Mouse (Mus musculus) A20 (cell line): ENCODE data around the gene Frmd4b.
A peak's percentile ranks its signal among the peaks of the same experiment; 100 is the strongest.

Source experiments
- DNase-seq: peaks from one replicate; pipeline ENCODE4 v3.0.0-alpha.2; 2011; ENCODE audit warnings: low read depth, low spot score

Gene Frmd4b

DNA sequence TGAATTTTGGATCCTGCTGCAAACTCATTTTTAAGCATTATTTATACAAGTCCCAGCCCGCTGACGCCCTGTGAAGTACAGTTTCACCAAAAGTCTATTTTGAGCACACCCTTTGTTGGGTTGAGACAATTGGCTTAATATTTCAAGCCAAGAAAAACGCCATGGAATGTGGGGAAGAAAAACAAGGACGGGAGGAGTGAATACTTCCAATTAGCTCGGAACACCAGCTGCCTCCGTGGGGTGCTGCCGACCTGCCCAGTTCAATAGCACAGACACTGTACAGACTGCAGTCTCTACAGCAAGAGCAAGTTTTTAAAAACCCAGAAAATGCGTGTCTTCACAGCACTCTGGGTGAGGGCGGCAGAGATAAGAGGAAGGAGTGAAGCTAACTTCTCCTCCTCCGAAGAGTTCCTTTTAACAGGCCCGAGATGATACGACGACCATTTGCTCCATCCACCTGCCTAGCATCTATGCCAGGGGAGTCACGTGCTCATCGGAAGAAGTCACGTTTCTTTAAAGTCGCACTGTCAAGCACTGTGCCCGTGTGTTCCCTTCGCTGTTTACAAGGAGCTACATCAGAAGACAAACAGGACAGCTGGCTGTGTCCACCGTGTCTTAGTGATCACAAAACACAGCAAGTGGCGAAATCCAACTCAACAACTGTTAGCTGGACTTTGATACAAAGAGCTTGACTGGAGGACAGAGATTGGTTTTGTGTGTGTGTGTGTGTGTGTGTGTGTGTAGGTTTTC is 326.0 kb downstream of the Frmd4b start:
- DNase-seq = no peak

DNA sequence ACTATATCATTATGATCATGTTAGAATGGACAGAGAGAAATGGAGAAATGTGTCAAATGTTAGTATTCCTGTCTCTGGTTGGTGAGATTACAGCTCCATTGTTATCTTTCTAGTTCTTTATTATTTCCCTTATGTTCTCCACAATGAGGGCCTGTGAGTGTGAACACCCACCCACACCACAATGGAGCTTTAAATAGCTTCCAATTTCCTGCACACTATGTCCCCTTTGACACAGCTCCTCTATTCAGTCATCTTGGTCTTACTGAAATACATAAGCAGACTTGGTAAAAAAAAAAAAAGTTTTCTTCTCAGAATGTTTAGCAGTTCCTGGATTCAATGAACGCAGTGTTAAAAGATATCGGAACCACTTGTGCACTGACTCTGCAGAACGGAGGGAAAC is 326.7 kb downstream of the Frmd4b start:
- DNase-seq = no peak

DNA sequence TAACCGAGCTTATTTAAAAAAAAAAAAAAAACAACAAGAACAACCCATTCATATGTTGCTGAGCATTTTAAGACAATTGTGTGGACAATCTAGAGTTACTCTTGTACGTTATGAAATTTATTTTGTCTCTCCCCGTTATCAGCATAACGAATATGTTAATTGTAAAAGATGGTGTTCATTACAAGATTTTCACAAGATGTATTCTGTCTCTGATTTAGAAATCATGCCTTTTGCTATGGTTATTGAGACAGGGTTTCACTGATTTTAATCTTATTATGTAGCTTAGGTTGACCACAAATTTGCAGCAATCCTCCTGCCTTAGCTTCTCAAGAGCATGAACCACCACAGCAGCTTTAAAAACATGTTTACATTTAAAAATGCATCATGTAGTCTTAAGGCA is 327.5 kb downstream of the Frmd4b start:
- DNase-seq = no peak

DNA sequence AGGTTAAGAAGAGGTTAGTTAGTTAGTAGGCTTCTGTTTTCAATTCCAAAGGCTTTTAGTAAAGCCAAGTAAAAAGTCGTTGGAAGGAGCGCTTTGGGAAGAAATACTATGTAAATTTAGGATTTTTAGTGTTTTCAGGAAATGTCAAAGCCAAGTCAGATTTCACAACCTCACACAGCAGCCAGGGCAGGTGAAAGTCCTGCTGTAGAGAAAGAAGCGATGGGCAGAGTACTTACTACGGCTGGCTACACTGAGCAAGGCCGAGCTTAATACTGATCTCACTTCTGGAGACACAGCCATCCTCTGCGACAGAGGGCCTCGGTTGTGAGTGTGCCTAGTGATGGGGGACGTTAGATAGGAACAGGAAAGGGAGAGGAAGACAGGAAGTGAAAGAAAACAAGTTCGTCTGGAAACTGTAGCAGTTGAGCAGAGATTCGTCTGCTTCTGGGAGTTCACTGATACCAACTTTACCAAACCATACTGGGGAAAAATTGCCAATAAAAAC is 328.0 kb downstream of the Frmd4b start:
- no peak for DNase-seq

DNA sequence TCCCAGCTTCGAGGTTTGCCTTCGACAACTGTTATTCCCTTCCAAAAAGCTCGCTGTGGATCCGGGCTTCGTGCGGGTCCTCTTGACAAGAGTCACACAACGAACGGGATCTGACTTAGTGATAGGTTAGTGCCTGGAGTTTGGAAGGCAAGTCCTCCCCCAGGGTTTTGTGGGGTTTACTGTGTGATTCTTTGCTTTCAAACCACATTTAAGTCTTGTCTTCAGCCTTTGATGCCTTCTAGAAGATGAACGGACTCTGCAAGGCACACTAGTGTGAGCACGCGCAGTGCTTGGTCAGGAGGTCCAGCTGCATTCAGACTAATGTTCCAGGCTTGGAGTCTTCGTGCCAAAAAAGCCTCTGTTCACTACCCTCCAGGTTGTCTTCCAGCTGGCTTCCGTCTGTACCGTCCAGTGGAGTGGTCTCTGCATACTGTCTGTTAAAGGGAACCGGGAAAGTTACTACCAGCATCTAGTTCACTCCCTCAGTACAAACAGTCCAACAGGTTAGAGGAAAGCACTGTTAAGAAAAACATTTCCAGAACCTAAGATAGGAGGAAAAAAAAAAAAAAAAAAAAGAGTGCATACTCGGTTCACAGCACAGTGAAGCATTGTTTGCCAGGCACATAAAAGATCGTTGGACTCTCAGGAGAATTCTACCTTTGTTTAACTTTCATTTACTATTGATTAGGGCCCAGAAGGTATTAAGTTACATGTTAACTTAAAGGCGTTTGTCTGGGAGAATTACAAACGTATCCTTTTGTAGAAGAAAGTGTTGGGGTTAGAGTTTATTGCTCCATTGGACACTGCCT is 329.1 kb downstream of the Frmd4b start:
- DNase-seq = no peak

DNA sequence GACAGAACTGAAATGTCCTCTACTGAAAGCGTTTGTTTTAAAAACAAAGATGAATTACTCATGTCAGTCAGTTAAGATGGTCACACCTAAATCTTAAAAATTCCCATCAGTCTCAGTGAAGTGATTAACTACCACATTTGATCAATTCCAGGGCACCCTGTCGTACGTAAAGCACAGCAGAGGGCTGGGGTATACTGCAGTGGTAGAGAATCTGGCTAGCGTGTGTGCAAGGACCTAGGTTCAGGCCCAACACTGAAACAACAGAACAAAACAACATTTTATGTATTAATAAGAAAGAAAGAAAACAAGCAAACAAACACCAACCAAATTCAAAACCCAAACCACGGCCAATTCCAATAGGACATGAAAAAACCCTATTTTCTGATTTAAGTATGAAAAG is 331.0 kb downstream of the Frmd4b start:
- no peak for DNase-seq

DNA sequence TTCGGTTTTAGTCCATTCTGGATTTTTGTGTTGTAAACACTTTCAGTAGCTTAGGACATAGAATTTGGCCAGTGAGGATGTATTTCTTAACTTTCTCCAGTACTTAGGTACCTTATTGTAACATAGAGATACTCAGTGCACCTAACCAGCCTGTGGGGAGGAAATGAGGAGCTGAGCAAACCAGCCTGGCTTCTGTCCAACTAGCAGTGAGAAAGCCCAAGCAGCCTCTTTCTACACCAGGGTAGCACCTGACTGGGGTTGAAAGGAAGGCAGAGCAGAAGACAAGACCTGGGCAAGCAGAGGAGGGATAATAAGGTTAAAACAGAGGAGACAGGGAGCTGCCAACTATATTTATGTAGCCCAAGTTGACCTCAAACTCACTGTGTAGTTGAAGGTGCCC is 333.7 kb downstream of the Frmd4b start:
- no peak for DNase-seq

DNA sequence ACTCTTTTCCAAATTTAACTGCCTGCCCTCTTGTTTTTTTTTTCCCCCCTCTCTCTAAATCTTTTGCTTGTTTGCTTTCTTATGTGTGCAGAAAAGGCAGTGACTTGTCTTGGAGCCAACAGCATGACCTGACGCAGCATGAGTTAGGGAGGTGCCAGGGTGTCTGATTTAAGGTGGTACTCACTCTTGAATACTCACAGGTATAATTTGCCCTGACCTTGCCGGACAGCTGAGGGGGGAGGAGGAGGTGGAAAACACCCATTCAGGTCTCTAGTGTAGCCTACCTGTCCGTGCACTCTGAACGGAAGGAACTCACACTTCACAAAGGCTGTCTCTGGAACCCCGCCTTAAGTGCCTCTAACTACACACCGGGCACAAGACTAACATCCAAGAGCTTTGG is 338.5 kb downstream of the Frmd4b start:
- DNase-seq = no peak

DNA sequence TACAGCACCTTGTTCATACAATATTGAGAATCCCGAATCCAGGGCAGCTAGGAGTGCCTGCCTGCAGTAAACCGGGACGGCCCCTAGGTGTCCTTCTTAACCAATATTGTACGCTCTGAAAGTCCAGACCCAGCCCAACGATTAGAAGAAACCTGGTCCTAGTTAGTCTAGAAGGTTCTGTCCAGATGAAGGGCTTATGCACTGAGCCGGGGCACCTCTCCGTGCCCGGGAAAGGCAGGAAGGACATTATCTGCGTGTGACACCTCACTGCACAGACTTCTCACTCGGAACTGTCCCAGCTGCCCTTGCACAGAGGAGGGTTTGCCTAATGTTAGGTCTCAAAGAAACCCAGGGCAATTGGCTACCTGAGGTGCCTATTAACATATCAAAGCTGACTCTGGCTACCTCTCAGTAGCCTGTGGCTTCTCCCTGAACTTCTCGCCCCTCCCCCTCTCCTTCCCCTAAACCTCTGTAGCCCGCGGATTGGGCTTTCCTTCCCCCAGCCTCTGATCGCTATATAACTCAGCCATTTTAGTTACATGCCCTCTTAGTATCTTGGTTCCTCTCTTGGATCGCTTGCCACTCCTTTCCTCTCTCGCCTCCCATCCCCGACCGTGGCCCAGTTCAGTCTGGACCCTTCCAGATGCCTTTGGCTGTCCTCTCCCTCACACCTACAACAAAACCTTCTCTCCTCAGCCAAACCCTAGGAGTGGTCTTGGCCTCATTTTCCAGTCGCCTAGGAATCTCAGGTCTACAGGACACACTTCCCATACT is 339.1 kb downstream of the Frmd4b start:
- peak; percentile 44 for DNase-seq

DNA sequence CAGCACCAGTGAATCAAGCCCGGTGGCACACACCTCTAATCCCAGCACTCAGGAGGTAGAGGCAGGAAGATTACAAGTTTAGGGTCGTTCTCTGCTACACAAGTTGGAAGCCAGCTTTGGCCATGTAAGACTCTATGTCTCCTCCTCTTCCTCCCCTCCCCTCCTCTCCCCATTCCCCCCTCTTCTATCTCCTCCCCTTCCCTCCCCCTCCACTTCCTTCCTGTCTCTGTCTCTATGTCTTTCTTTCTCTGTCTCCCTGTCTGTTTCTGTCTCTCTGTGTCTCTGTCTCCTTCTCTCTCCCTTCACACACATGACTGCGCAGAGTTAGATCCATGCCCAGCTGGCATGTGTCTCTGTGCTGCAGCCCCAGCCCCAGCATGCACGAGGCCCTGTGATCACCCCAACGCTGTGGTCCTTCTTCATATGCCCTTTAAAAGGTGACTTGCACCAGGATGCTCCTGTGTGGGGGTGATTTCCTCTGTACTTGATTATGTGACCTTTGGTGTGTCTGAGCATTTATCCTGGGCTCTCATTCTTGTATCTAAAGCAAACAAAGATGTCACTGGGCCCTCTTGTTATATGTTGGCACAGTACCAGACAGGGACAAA is 340.3 kb downstream of the Frmd4b start:
- DNase-seq = no peak

DNA sequence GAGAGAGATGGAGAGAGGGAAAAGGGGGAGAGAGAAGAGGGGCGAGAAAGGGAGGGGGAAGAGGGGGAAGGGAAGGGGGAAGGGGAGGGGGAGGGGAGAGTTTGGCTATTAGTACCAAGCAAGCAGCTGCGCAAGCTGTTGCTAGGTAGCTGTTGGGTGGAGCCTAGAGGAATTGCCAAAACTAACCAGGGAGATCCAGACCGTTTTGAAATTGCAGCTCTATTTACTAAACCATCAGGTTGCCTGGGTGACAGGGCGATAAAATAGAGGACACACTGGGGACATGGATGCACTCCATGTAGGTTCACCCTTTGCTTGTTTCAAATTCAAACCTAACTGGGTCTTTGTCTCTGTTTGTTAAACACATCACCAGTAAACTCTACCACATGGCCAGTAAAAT is 341.0 kb downstream of the Frmd4b start:
- no peak for DNase-seq

DNA sequence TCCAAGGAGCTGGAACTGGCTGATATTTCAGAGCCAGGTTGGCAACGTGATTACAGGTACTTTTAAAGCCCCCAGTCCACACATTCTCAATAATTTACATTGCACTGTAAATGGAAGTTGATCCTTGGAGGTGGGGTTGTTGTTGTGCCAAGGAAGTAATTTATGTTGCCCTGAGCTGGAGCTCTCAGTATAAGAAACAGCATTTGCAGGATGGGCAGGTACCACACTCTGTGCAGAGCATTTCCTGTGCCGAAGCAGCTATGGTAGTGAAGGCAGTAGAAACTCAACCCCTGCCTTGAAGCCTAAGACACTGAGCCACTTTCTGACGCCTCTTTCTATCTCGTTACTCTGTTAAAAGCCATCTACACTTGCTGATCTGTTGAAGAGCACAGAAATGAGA is 341.6 kb downstream of the Frmd4b start:
- DNase-seq = no peak

DNA sequence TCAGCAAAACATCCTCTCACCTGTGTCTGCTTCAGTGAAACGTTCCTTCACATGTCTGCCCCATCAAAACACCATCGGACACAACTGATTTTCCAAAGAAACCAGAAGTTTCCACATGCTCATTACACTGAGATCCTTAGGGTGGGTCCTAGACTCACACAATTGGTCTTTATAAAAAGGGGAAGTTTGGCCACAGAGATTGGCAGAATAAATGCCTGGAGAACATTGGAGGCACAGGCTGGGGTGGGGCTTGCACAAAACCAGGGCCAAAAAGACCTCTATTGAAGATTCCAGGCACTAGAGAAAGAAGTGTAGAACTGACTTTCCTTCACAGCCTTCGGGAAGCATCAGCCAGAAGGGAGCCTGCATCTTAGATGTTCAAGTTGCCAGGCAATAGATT is 343.6 kb downstream of the Frmd4b start:
- DNase-seq = no peak

DNA sequence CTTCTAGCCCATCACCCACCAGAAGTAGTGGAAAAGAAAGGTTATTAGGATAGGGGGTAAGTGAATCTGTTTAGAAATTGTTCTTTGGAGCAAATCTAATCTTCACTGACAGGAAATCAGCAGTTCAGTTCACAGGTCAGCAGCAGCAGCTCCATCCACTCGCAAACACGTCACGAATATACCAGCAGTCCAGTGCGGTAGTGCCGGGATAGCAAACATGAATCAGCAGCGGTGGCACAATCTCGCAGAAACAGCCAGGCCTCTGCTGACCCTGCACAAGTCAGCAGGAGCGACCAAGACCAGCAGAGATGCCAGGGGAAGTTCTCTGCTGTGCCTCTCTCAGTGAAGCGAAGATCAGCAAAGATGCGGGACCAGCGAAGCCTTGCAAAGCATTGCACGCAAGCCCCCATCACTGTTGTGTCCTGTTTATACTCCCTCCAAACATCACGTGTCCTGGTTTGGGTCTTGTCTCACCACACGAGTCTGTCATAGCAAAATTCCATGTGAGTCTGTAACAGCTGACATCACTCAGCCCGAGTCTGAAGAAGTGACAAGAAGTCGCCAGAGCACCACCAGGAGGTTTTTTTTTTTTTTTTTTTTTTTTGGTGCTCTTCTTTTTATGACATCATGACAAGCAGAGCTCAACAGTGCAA is 344.2 kb downstream of the Frmd4b start:
- no peak for DNase-seq

DNA sequence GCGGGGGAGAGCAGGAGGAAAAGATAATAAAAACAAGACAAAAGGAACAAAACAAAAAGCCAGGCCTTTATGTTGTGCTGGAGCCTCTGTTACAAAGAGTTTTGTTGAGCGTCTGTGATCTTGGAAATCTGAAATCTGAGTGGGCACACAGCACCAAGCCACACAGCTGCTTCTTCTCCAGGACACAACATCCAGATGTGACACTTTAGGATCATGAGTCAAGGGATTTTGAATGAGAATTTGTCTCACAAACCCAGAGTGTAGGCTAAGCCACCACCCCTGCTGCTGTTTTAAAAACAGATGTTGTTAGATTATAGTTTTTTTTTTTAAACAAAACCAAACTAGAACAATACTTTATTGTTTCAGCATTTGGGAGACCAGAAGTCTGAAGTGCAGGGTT is 345.0 kb downstream of the Frmd4b start:
- no peak for DNase-seq

DNA sequence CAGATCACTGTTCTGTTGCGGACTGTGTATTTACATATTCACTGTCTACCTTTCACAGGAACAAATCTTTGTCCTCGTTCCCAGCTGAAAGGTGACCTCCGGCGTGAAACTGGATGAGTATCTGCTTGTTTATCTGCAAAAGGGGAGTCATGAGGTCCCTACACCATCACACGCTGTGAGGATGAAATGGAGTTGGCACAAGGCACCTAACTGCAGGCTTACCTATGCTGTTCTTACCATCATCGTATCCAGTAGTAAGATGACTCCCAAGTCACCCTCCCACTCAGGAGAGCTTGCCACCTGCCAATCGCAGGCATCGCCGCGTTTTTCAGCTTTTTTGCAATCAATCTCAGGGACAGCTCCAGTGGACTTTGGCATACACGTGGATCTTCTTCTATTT is 347.7 kb downstream of the Frmd4b start:
- DNase-seq = no peak

DNA sequence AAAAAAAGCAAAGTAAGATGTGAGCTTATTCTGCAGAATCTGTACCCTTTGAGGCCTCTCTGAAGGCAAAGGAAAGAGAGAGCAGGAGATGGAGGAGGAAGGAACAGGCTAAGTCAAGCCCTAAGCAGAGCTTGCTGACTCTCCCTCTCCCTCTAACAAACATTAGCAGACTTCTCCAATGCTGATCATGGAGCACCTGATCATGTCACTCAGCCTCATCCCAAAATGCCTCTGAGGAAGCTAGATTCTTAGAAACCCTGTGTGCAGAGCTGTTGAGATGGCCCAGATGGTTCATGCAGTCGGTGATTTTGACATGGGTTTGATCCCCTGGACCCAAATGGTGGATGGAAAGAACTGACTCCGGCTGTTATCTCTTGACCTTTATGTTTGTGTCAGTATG is 350.2 kb downstream of the Frmd4b start:
- DNase-seq = no peak

DNA sequence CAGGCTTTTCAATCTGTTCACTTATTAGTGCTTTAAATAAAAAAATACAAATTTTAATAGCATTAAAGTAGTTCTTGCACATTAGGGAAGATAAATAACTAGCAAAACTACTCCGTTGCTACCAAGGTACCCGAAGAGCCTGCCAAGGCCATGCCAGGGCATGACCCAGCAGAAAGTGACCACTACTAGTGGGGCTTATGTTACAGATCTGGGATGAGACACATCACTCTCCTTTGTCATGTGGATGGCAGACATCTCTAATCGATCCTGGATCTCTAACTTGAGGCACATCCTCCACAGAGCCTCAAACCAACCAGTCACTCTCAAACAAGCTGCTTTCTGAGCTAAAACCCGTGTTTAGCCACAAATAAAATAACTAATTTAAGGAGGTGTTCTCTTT is 350.7 kb downstream of the Frmd4b start:
- DNase-seq = no peak

DNA sequence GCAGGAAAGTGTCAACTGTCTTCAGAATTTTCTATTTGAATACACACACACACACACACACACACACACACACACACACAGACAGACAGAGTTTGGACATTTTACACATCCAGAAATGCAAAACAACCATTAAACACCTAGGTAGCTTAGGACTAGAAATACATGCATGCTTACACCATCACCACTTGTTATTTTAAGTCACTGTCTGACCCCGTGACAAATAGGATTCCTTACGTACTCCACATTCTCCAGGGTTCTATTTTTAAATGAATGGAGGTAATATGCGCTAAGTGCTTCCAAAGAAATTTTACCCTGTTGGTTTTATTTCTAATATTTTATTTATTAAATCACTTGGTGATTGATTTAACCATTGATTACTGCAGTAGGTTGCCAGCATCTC is 351.6 kb downstream of the Frmd4b start:
- no peak for DNase-seq

DNA sequence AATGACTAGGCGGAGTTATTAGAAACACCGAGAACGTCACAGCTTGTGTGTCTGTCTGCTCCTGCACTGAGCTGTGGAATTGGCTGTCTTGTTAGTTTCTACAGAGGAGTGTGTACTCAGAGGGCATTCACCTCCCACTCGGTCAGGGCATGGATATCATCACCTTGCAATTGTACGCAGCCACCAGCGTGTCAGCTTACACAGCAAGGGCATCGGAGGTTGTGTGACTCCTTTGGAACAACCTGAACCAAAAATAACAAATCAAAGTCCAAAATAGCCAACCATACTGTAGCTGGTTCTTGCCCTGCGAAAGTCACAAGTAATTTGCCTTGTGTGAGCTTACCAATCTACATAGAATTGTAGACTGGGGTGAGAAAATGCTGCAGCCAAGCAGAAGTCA is 352.1 kb downstream of the Frmd4b start:
- no peak for DNase-seq

DNA sequence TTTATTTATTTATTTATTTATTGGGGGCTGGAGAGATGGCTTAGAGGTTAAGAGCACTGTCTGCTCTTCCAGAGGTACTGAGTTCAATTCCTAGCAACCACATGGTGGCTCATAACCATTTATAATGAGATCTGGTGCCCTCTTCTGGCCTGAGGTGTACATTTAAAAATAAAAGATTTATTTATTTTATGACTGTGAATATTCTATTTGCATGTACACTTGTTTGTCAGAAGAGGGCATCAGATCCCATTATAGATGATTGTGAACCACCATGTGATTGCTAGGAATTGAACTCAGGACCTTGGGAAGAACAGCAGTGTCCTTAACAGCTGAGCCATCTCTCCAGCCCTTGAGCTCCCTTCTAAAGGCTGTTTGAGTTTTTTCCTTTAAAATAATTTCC is 353.6 kb downstream of the Frmd4b start:
- peak; percentile 40 for DNase-seq
